Mouse (Mus musculus) testis, adult 2 months (tissue): Measurements from ENCODE around the gene Axin2. TPM values are rescaled to one million over a fixed set of nuclear protein-coding genes. Genes with fewer than 3 reads are reported as not detected.

Experiments
- H3K27ac ChIP-seq: fragments of 200-500 bp; 2 replicates; pipeline ENCODE4 v1.5.1; 2012; ENCODE audit warnings: low read depth, low read length; ENCODE audit not compliant: control insufficient read depth, insufficient read depth
- H3K27me3 ChIP-seq: fragments of 200-500 bp; 2 replicates; pipeline ENCODE4 v1.6.1; 2012; ENCODE audit warnings: mild to moderate bottlenecking, low read length, moderate library complexity; ENCODE audit not compliant: control insufficient read depth, insufficient read depth
- H3K36me3 ChIP-seq: fragments of 200-500 bp; 2 replicates; pipeline ENCODE4 v1.6.1; 2012; ENCODE audit warnings: mild to moderate bottlenecking, low read length; ENCODE audit not compliant: control insufficient read depth, insufficient read depth
- H3K4me1 ChIP-seq: fragments of 200-500 bp; 2 replicates; pipeline ENCODE4 v1.6.1; 2012; ENCODE audit warnings: low read length; ENCODE audit not compliant: control insufficient read depth, insufficient read depth
- H3K4me3 ChIP-seq: fragments of 200-500 bp; 2 replicates; pipeline ENCODE4 v1.5.1; 2012; ENCODE audit warnings: low read depth, mild to moderate bottlenecking, low read length, moderate library complexity, mixed read lengths; ENCODE audit not compliant: control insufficient read depth
- CTCF ChIP-seq: fragments of 200-500 bp; IDR thresholded peaks from 2 replicates; pipeline ENCODE4 v1.5.1; 2012; ENCODE audit warnings: low read depth, mild to moderate bottlenecking, inconsistent platforms, low read length, moderate library complexity; ENCODE audit not compliant: control insufficient read depth, insufficient read depth, insufficient replicate concordance
- POLR2A ChIP-seq: fragments of 200-500 bp; IDR thresholded peaks from 2 replicates; pipeline ENCODE4 v1.6.1; 2012; ENCODE audit warnings: low read depth, mild to moderate bottlenecking, inconsistent platforms, low read length, moderate library complexity; ENCODE audit not compliant: control insufficient read depth
- polyA plus RNA-seq: library from polyadenylated mRNA; depleted of rRNA; stranded (reverse); fragments of >200 nt; gene quantifications from 2 replicates; pipeline ENCODE4 v1.2.3, GENCODE M21; 2012

The Axin2 gene
- polyA plus RNA-seq, 1 experiment = 1.9 TPM

- no peaks in the 10 kb centered on the region for H3K36me3 ChIP-seq
- H3K27ac ChIP-seq = no peak overlapping the region
- no peak for TF ChIP-seq POLR2A
- TF ChIP-seq CTCF = no peak
- no peaks in the 10 kb centered on the region for H3K27me3 ChIP-seq
- no peak overlapping the region for H3K4me3 ChIP-seq
- H3K4me1 ChIP-seq = peaks cover 22% of the 10 kb centered on the region
Observed at GRCm38 (mm10) chr11:108893232-108893790, 26.8 kb upstream of the Axin2 start.

- TF ChIP-seq CTCF (no peak), POLR2A (no peak)
- Histone ChIP-seq H3K27me3 (no peaks in the 10 kb centered on the region), H3K36me3 (no peaks in the 10 kb centered on the region), H3K27ac (no peak overlapping the region), H3K4me3 (no peak overlapping the region), H3K4me1 (peaks cover 22% of the 10 kb centered on the region)
Observed at GRCm38 (mm10) chr11:108893855-108894510, 26.2 kb upstream of the Axin2 start.

- Histone ChIP-seq H3K4me1 (peaks cover under 1% of the 10 kb centered on the region), H3K36me3 (no peaks in the 10 kb centered on the region), H3K27me3 (no peaks in the 10 kb centered on the region), H3K27ac (no peak overlapping the region), H3K4me3 (no peak overlapping the region)
- no peak for TF ChIP-seq CTCF
- no peak for TF ChIP-seq POLR2A
Observed at GRCm38 (mm10) chr11:108897034-108897433, 23.1 kb upstream of the Axin2 start.

GRCm38 (mm10) chr11:108898063-108898462 lies 22.1 kb upstream of the Axin2 start:
- no peaks in the 10 kb centered on the region for H3K27me3 ChIP-seq
- no peaks in the 10 kb centered on the region for H3K36me3 ChIP-seq
- no peak overlapping the region for H3K4me3 ChIP-seq
- H3K4me1 ChIP-seq = no peaks in the 10 kb centered on the region; the same call in 1 of the 2 replicates
- no peak for TF ChIP-seq POLR2A
- TF ChIP-seq CTCF = no peak
- H3K27ac ChIP-seq = no peak overlapping the region

- Histone ChIP-seq H3K4me3 (no peak overlapping the region), H3K27ac (no peak overlapping the region), H3K27me3 (no peaks in the 10 kb centered on the region), H3K4me1 (no peaks in the 10 kb centered on the region; the same call in 1 of the 2 replicates), H3K36me3 (no peaks in the 10 kb centered on the region)
- TF ChIP-seq CTCF = no peak
- TF ChIP-seq POLR2A = no peak
Observed at GRCm38 (mm10) chr11:108898483-108898882, 21.7 kb upstream of the Axin2 start.

- no peaks in the 10 kb centered on the region for H3K36me3 ChIP-seq
- H3K27ac ChIP-seq = no peak overlapping the region
- TF ChIP-seq CTCF (no peak), POLR2A (no peak)
- no peaks in the 10 kb centered on the region for H3K4me1 ChIP-seq
- H3K27me3 ChIP-seq = no peaks in the 10 kb centered on the region
- no peak overlapping the region for H3K4me3 ChIP-seq
Observed at GRCm38 (mm10) chr11:108900718-108901488, 19.2 kb upstream of the Axin2 start.

- Histone ChIP-seq H3K27me3 (no peaks in the 10 kb centered on the region), H3K27ac (no peak overlapping the region)
- TF ChIP-seq POLR2A (no peak), CTCF (no peak)
Observed at GRCm38 (mm10) chr11:108901670-108902069, 18.5 kb upstream of the Axin2 start.

More at GRCm38 (mm10) chr11:108901670-108902069, 18.5 kb upstream of the Axin2 start:
- Histone ChIP-seq H3K36me3 (no peaks in the 10 kb centered on the region), H3K4me1 (no peaks in the 10 kb centered on the region), H3K4me3 (no peak overlapping the region)
